ENCODE assay signal across 9 mouse cellular contexts in the genomic region with DNA sequence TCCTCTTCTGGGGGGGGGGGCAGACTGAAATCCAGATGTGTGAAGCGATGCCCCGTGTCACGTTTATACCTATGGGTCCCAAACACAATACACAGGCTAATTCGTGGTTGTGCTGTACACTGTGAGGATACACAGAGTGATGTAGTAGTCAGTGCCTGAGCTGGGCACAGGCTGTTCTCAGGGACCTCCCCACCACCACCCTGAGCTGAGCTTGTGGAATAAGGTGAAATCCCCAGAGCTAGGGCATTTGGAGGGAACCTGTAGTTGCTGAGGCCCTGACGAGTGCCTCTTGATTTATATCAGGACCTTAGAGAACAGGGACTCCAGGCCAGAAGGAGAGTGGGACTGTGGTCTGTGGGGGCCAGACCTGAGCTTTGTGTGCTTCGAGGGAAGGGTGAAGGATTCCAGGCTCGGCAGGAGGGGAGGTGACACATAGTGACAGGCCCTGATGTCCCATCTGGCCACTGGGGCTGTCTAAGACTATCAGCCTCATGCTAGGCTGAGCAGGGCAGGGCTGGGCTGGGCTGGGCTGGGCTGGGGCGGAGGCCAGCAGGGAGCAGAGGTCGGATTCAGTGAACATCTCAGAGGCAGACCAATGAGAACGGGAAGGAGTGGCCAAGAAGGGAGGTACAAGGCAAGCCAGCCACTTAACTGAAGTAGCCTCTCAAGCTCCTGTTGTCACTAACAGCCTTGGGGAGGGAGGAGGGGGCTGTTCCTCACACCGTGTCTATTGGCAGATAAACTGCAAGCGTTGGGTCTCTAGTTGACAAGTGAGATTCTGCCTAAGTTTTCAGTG. TPM values are rescaled to one million over a fixed set of nuclear protein-coding genes. Genes with fewer than 3 reads are reported as not detected.
DNase-seq lines count a peak whose midpoint lies in the region; ATAC-seq and TF ChIP-seq lines count a peak whose summit lies in the region.
"Had no signal": no experiment of that assay in that cellular context is flagged by ENCODE, and none has a peak within 500 bp of the region (broad histone marks: within the 10 kb centered on the region; RNA-seq: fewer than 3 reads in every experiment).

No protein-coding gene starts in this region.

- no peak for ATAC-seq in liver, postnatal 0 days
- no peak for ATAC-seq in heart, embryonic 14.5 days (ENCODE audit: insufficient number of reproducible peaks, insufficient read depth, low FRiP score, low read depth)
- ATAC-seq in activated CD4-positive, CD25-positive, alpha-beta regulatory T cell, adult 4 months: no peak
- ATAC-seq: Patski had no signal

- H3K9ac ChIP-seq in liver, postnatal 0 days (replicated peaks): no peak overlapping the region
- H3K9ac ChIP-seq in heart, embryonic 14.5 days (ENCODE audit: low read length): no peak overlapping the region; the same call in 1 of the 2 replicates

- no peak overlapping the region for H3K4me3 ChIP-seq in liver, postnatal 0 days (ENCODE audit: low read depth, low read length)
- H3K4me3 ChIP-seq in heart, embryonic 14.5 days (ENCODE audit: control insufficient read depth in 1 of 2, insufficient read depth in 1 of 2, low read depth in 1 of 2, low read length in 2 of 2): no peak overlapping the region

- no peak for TF ChIP-seq EP300 in liver, postnatal 0 days (IDR thresholded peaks at IDR 0.05; ENCODE audit: low read depth)

- H3K4me2 ChIP-seq in liver, postnatal 0 days (ENCODE audit: low read depth, low read length): no peak overlapping the region
- H3K4me2 ChIP-seq in heart, embryonic 14.5 days (ENCODE audit: low read length): peak overlapping the region; percentile 32

- H3K9me3 ChIP-seq in liver, postnatal 0 days (ENCODE audit: low read length): no peaks in the 10 kb centered on the region
- no peaks in the 10 kb centered on the region for H3K9me3 ChIP-seq in heart, embryonic 14.5 days (ENCODE audit: control insufficient read depth, low read length)

- no peaks in the 10 kb centered on the region for H3K4me1 ChIP-seq in liver, postnatal 0 days (ENCODE audit: insufficient read depth)
- peaks cover 19 to 23% of the 10 kb centered on the region in 2 experiments for H3K4me1 ChIP-seq in heart, embryonic 14.5 days (ENCODE audit: control insufficient read depth in 2 of 2, insufficient read depth in 2 of 2, low read length in 2 of 2)

- H3K27me3 ChIP-seq in liver, postnatal 0 days (ENCODE audit: insufficient read depth, low read length): no peaks in the 10 kb centered on the region
- H3K27me3 ChIP-seq in heart, embryonic 14.5 days (ENCODE audit: control insufficient read depth, insufficient read depth, low read length): no peaks in the 10 kb centered on the region
- H3K27me3 ChIP-seq: Patski had no signal

- 59% methylated on average over 12 of the region's 12 CpGs for WGBS in liver, postnatal 0 days (ENCODE audit: insufficient replicate concordance)
- WGBS in heart, embryonic 14.5 days: 34% methylated on average over 12 of the region's 12 CpGs

- no peak for TF ChIP-seq CTCF in liver, postnatal 0 days (IDR thresholded peaks at IDR 0.05; ENCODE audit: low read depth)

- DNase-seq in liver: peak; percentile 58
- no peak for DNase-seq in liver, postnatal 0 days
- DNase-seq in kidney, postnatal 4 days: peak; percentile 71 to 76
- peak; percentile 77 for DNase-seq in retina, postnatal 1 day
- DNase-seq in ovary, postnatal 10 days (ENCODE audit: low spot score): no peak
- no peak for DNase-seq in urinary bladder, adult 2 months (ENCODE audit: low spot score)

- no peak overlapping the region for H3K27ac ChIP-seq in liver, postnatal 0 days (ENCODE audit: low read depth)
- no peak overlapping the region; a peak in 1 of 4 replicates for H3K27ac ChIP-seq in heart, embryonic 14.5 days (replicated peaks in 1 of 2; ENCODE audit: control insufficient read depth in 1 of 2, insufficient read depth in 1 of 2, low read depth in 2 of 2, low read length in 2 of 2)

- peaks cover 23% of the 10 kb centered on the region for H3K36me3 ChIP-seq in liver, postnatal 0 days (replicated peaks; ENCODE audit: insufficient read depth, low read length)
- H3K36me3 ChIP-seq in heart, embryonic 14.5 days (ENCODE audit: control insufficient read depth, insufficient read depth, low read length): peaks cover 4% of the 10 kb centered on the region; the same call in 1 of the 2 replicates

RNA-seq across cellular contexts. Expression of gene Fbxw11, which starts 40.8 kb away (rescaled TPM):
- 14.1 and 15.4 TPM in 2 replicates for polyA plus RNA-seq in liver, postnatal 0 days (2015; fragmentation: Nextera tagmentation; extraction: Ambion mirVana)
- 63.1 and 63.4 TPM in 2 replicates for polyA plus RNA-seq in heart, embryonic 14.5 days (2014; fragmentation: Nextera tagmentation; extraction: Ambion mirVana)
- polyA plus RNA-seq in activated CD4-positive, CD25-positive, alpha-beta regulatory T cell, adult 4 months (2017; shearing (Covaris generic)): 10 to 100 TPM; 21.3 TPM
- 49.2 and 52.7 TPM in 2 replicates for polyA plus RNA-seq in urinary bladder, adult 2 months (2012; rRNA removed)

Comparison
In these comparisons a context has a peak if more than half of its experiments do, and no peak if none do; other contexts are left out.
1. DNase-seq: peak in liver (single experiment), kidney, postnatal 4 days (2 of 2) and retina, postnatal 1 day (single experiment); none in liver, postnatal 0 days (single experiment), ovary, postnatal 10 days (single experiment) and urinary bladder, adult 2 months (single experiment).